ENCODE assay signal across 1 mouse cellular context in the genomic region with DNA sequence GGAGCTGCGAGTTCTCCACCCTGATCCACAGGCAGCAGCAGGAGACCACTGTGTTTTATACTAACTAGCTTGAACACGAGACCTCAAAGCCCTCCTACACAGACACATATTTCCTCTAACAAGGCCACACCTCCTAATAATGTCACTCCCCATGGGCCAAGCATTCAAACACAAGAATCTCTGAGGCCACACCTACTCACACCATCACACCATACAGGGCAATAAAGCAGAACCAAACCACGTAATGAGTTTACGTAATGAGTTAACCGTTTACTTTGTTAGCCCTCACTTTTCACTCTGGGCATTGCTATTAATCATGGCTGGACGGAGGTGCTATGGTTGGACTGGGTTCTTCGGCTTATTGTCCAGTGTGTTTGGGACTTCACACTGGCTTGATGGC.
TF ChIP-seq lines count a peak whose summit lies in the region.

No protein-coding gene starts in this region.

TF ChIP-seq in MEL, 35 proteins besides CTCF, POLR2A, EP300 and RAD21:
- TF ChIP-seq POLR2AphosphoS5 (IDR thresholded peaks at IDR 0.05; ENCODE audit: borderline replicate concordance, low read depth, low read length): no peak
- no peak for TF ChIP-seq MYC (IDR thresholded peaks at IDR 0.05; ENCODE audit: low read depth, low read length)
- no peak for TF ChIP-seq ZC3H11A (IDR thresholded peaks at IDR 0.05; ENCODE audit: low read depth, low read length)
- TF ChIP-seq TAL1 (IDR thresholded peaks at IDR 0.05; ENCODE audit: low read length): no peak
- no peak for TF ChIP-seq JUND (IDR thresholded peaks at IDR 0.05; ENCODE audit: low read depth, low read length)
